Mouse (Mus musculus) spleen, postnatal 14 days (tissue): ENCODE measurements around the gene Klra10.
"Not testable (repeated sequence)": the region's sequence is repeated elsewhere in the genome, so short reads cannot be mapped to it uniquely, and the experiment has no call there.

Experiments
- DNase-seq, 2 experiments: peaks; one replicate each; pipeline ENCODE4 v3.0.0; 2021 to 2022; ENCODE audit warnings: low spot score in 2 of 2

Gene Klra10

DNA sequence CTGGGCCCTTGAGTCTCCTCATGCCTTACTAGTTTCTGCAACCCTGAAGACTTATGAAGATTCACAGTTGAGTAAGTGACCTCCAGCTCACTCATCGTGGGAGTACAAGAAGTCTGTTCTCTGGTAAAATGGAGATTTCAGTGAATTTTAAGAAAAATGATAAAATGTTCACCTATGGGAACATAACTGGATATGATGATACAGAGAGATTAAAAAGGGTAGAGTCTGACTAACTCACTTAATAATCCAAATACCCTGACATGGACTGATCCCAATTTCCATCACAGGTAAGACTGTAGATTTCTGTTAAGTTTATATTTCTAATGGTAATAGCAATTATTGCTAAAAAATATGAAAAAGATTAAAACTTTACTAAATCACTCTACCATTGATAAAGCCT is at the start of gene Klra10:
Gene Klra10 (minus strand): TSS at position 101 of the 400 bp plus-strand sequence.
- not testable (repeated sequence) for DNase-seq

DNA sequence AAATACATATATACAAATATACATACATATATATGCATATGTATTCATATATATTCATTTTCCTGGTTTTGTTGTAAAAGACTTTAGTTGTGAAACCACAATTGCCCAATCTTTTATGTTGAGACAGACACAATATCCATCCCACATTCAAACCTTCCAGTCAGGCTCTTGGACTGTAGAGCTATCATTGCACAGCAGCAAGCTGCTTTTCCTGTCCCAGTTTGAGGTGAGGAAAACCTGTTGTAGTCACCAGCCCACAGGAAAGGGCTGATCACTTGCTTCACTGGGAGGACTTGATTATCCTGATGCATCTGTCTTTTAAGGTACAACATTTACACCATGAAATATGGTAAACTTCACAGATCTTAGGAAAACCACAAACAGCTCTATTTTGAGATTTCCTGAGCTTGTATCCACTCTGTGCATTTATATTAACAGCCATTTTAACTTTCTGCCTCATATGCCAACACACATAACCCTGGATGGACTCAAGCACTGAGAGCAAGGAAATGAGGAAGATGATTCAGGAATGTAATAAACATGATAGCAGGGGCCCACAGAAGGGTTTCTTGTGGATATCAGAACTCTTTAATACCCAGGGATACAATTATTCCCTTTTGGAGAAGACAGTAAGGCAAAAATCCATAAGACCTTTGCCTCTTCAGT is 6.4 kb upstream of the Klra10 start:
- DNase-seq, result no peak

DNA sequence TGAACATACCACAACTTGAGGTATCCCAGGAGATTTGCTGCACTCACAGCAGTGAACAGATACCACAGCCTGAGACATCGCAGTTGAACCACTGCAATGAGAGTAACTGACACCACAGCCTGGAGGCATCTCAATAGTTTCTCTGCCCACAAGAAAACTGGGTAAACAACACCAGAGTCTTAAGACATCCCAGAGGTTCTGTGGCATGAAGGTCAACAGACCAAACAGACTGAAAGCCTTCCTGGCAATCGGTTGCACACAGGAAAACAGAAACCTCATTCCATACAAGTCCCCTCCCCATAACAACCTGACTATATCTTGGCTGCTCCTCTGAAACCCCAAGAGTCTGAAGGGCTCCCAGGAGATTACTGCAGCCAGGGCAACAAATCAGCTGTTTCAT is 26.4 kb downstream of the Klra10 start:
- DNase-seq, result no peak

DNA sequence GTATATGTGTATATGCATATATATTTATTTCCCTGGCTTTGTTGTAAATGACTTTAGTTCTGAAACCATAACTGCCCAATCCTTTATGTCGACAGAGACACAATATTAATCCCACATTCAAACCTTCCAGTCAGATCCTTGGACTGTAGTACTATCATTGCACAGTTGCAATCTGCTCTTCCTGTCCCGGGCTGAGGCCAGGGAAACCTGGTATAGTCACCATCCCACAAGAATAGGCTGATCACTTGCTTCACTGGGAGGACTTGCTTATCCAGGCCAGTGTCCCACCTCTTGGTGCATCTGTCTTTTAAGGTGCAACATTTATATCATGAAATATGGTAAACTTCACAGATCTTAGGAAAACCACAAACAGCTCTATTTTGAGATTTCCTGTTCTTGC is 44.2 kb downstream of the Klra10 start:
- no peak for DNase-seq

DNA sequence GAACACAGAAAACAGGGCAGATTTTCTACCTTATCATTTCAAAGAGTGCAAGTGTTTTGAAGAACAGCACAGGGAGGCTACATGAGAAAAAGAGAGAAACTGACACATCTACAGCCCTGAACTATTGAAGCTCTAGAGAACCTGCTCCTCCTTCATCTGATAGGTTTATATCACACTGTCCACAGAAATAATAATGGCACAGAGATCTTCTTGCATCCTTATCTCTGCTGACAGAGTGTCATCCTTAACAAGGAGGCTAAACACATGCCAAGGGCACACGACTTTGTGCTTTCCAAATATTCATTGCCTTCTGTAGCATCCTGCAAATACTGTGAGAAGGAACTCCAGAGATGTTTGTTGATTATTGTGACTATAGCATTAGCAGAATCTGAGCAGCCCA is 45.1 kb downstream of the Klra10 start:
- DNase-seq, result no peak

DNA sequence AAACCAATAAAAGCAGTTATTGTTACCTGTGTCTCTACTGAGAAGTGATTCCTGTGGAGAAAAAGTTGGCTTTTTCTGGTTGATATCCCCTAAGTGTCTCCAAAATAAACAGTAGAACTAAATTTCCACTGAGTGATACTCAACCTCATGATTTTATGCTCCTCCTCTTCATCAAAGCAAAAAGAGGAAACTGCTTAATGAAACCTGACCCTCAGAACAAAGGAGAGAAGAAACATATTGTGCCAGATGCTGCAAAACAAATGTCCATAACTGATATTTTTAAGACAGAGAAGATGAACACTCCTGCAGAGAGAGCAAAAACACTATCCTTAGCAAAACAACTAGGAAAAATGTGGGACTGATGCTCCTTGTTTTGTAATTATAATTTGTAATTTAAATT is 48.5 kb downstream of the Klra10 start, which contains the start of gene Klra7:
Gene Klra7 (minus strand): TSS at position 101 of the 400 bp plus-strand sequence.
- no peak for DNase-seq
